ENCODE assay signal across 8 mouse cellular contexts in genomic region chr2:120011462-120012200, GRCm38 (mm10). TPM values are rescaled to one million over a fixed set of nuclear protein-coding genes. Genes with fewer than 3 reads are reported as not detected.
DNase-seq lines count a peak whose midpoint lies in the region; ATAC-seq and TF ChIP-seq lines count a peak whose summit lies in the region.

No protein-coding gene starts in this region.

- H3K36me3 ChIP-seq in liver, embryonic 12.5 days, result no peaks in the 10 kb centered on the region
- H3K36me3 ChIP-seq in heart, adult 2 months (ENCODE audit: control insufficient read depth, insufficient read depth, low read length), result no peaks in the 10 kb centered on the region; the same call in 1 of the 2 replicates
- peaks cover 10% of the 10 kb centered on the region; the same call in 1 of the 2 replicates for H3K36me3 ChIP-seq in lung, embryonic 15.5 days
- H3K36me3 ChIP-seq in small intestine, adult 2 months (ENCODE audit: control insufficient read depth, insufficient read depth, low read length), result peaks cover 15% of the 10 kb centered on the region

- H3K27me3 ChIP-seq in liver, embryonic 12.5 days (replicated peaks), result no peaks in the 10 kb centered on the region
- H3K27me3 ChIP-seq in heart, adult 2 months (ENCODE audit: control insufficient read depth, insufficient read depth, low read length), result no peaks in the 10 kb centered on the region
- no peaks in the 10 kb centered on the region for H3K27me3 ChIP-seq in lung, embryonic 15.5 days
- no peaks in the 10 kb centered on the region for H3K27me3 ChIP-seq in small intestine, adult 2 months (ENCODE audit: control insufficient read depth, insufficient read depth, low read length)

- H3K4me3 ChIP-seq in liver, embryonic 12.5 days, result no peak overlapping the region
- H3K4me3 ChIP-seq in heart, adult 2 months, result no peak overlapping the region
- no peak overlapping the region for H3K4me3 ChIP-seq in lung, embryonic 15.5 days
- H3K4me3 ChIP-seq in small intestine, adult 2 months (ENCODE audit: low read depth, low read length), result no peak overlapping the region

- intact Hi-C loops in heart, adult 2 months (cut with DNase I), result loop anchor here (1.0 to 10.0 kb wide), 2 partner anchors 41 to 227 kb away; partner anchors contain the start of gene Rpap1

- DNase-seq in liver, result peak; percentile 60
- peak; percentile 87 for DNase-seq in NIH3T3 (ENCODE audit: low read depth)
- peak; percentile 64 to 70 for DNase-seq in cerebellum, postnatal 25 days
- DNase-seq in heart, adult 2 months, result peak in 1 of 2 experiments; percentile 64
- peak; percentile 63 to 81 for DNase-seq in kidney, postnatal 25 days

- no peak for TF ChIP-seq POLR2A in heart, adult 2 months (IDR thresholded peaks at IDR 0.05; ENCODE audit: insufficient read depth, low read depth, low read length)
- no peak for TF ChIP-seq POLR2A in small intestine, adult 2 months (IDR thresholded peaks at IDR 0.05; ENCODE audit: low read depth, low read length)

- no peak overlapping the region for H3K27ac ChIP-seq in liver, embryonic 12.5 days
- no peak overlapping the region for H3K27ac ChIP-seq in heart, adult 2 months
- no peak overlapping the region for H3K27ac ChIP-seq in lung, embryonic 15.5 days
- no peak overlapping the region for H3K27ac ChIP-seq in small intestine, adult 2 months (ENCODE audit: insufficient read depth, low read depth, low read length)

- no peak overlapping the region for H3K9ac ChIP-seq in liver, embryonic 12.5 days
- H3K9ac ChIP-seq in heart, adult 2 months (ENCODE audit: low read depth, low read length), result no peak overlapping the region
- H3K9ac ChIP-seq in lung, embryonic 15.5 days, result no peak overlapping the region

- 66% methylated on average over 8 of the region's 8 CpGs for WGBS in liver, embryonic 12.5 days (ENCODE audit: insufficient replicate concordance)
- 69% methylated on average over 8 of the region's 8 CpGs for WGBS in heart, adult 2 months
- WGBS in lung, embryonic 15.5 days, result 74% methylated on average over 8 of the region's 8 CpGs
- 79% methylated on average over 8 of the region's 8 CpGs for WGBS in small intestine, adult 2 months

- H3K9me3 ChIP-seq in liver, embryonic 12.5 days (replicated peaks), result no peaks in the 10 kb centered on the region
- H3K9me3 ChIP-seq in lung, embryonic 15.5 days, result no peaks in the 10 kb centered on the region

- ATAC-seq in liver, embryonic 12.5 days, result no peak
- ATAC-seq in lung, embryonic 15.5 days (ENCODE audit: borderline replicate concordance, extremely low read depth, low FRiP score, low TSS enrichment), result peak; percentile 27; the same call in 1 of the 2 replicates

- no peak for TF ChIP-seq EP300 in heart, adult 2 months (IDR thresholded peaks at IDR 0.05; ENCODE audit: insufficient read depth, low read depth, low read length)

- no peaks in the 10 kb centered on the region for H3K79me2 ChIP-seq in heart, adult 2 months (replicated peaks; ENCODE audit: control insufficient read depth, insufficient read depth, low read length)

- H3K4me2 ChIP-seq in liver, embryonic 12.5 days, result no peak overlapping the region
- no peak overlapping the region for H3K4me2 ChIP-seq in lung, embryonic 15.5 days

- peak; percentile 89 for TF ChIP-seq CTCF in heart, adult 2 months (IDR thresholded peaks at IDR 0.05)
- peak; percentile 51; the same call in 1 of the 2 replicates for TF ChIP-seq CTCF in small intestine, adult 2 months (IDR thresholded peaks at IDR 0.05; ENCODE audit: extremely low read depth, insufficient read length, insufficient replicate concordance, low read depth, low read length)

- peaks cover 38% of the 10 kb centered on the region for H3K4me1 ChIP-seq in liver, embryonic 12.5 days
- H3K4me1 ChIP-seq in heart, adult 2 months (ENCODE audit: control insufficient read depth, insufficient read depth, low read length), result peaks cover 6% of the 10 kb centered on the region
- H3K4me1 ChIP-seq in lung, embryonic 15.5 days, result no peaks in the 10 kb centered on the region
- H3K4me1 ChIP-seq in small intestine, adult 2 months (ENCODE audit: control insufficient read depth, insufficient read depth, insufficient read length, low read length), result no peaks in the 10 kb centered on the region

RNA-seq across cellular contexts. Expression of gene Jmjd7, which starts 15.7 kb away (rescaled TPM):
- polyA plus RNA-seq in liver, embryonic 12.5 days (2016; fragmentation: Nextera tagmentation; extraction: Ambion mirVana), result 8.5 and 9.7 TPM in 2 replicates
- total RNA-seq in heart, adult 2 months (2021), result 1 to 10 TPM; 6.3 to 7.4 TPM
- 6.4 and 14.6 TPM in 2 replicates for polyA plus RNA-seq in heart, adult 2 months (2012; rRNA removed)
- polyA plus RNA-seq in lung, embryonic 15.5 days (2015; fragmentation: Nextera tagmentation; extraction: Ambion mirVana), result 20.0 and 21.2 TPM in 2 replicates
- polyA plus RNA-seq in small intestine, adult 2 months (2012; rRNA removed), result 1.3 and 6.8 TPM in 2 replicates

RNA-seq across cellular contexts. Expression of gene Gm28042, which starts 15.7 kb away (rescaled TPM):
- polyA plus RNA-seq in liver, embryonic 12.5 days (2016; fragmentation: Nextera tagmentation; extraction: Ambion mirVana), result 0.86 and 2.0 TPM in 2 replicates
- total RNA-seq in heart, adult 2 months (2021), result under 1 TPM; 0.55 to 0.77 TPM
- polyA plus RNA-seq in heart, adult 2 months (2012; rRNA removed), result 2.2 and 6.2 TPM in 2 replicates
- 2.1 and 3.1 TPM in 2 replicates for polyA plus RNA-seq in lung, embryonic 15.5 days (2015; fragmentation: Nextera tagmentation; extraction: Ambion mirVana)
- polyA plus RNA-seq in small intestine, adult 2 months (2012; rRNA removed), result 1.1 and 2.8 TPM in 2 replicates

RNA-seq across cellular contexts. Expression of gene Pla2g4b, which starts 21.6 kb away (rescaled TPM):
- 0.56 and 0.73 TPM in 2 replicates for polyA plus RNA-seq in liver, embryonic 12.5 days (2016; fragmentation: Nextera tagmentation; extraction: Ambion mirVana)
- total RNA-seq in heart, adult 2 months (2021), result 1 to 10 TPM; 1.6 to 1.9 TPM
- 3.3 and 4.1 TPM in 2 replicates for polyA plus RNA-seq in heart, adult 2 months (2012; rRNA removed)
- 1.0 and 1.3 TPM in 2 replicates for polyA plus RNA-seq in lung, embryonic 15.5 days (2015; fragmentation: Nextera tagmentation; extraction: Ambion mirVana)
- 0.74 and 3.3 TPM in 2 replicates for polyA plus RNA-seq in small intestine, adult 2 months (2012; rRNA removed)

RNA-seq across cellular contexts. Expression of gene Mapkbp1, which starts 39.1 kb away (rescaled TPM):
- polyA plus RNA-seq in liver, embryonic 12.5 days (2016; fragmentation: Nextera tagmentation; extraction: Ambion mirVana), result 0.63 and 0.96 TPM in 2 replicates
- 1 to 10 TPM; 7.7 to 8.0 TPM for total RNA-seq in heart, adult 2 months (2021)
- polyA plus RNA-seq in heart, adult 2 months (2012; rRNA removed), result 8.1 and 11.0 TPM in 2 replicates
- polyA plus RNA-seq in lung, embryonic 15.5 days (2015; fragmentation: Nextera tagmentation; extraction: Ambion mirVana), result 2.6 and 3.0 TPM in 2 replicates
- 3.6 and 15.9 TPM in 2 replicates for polyA plus RNA-seq in small intestine, adult 2 months (2012; rRNA removed)
